Mouse (Mus musculus) kidney, embryonic 14.5 days (tissue): Measurements from ENCODE around the gene Bfsp1. TPM values are rescaled to one million over a fixed set of nuclear protein-coding genes. Genes with fewer than 3 reads are reported as not detected.

Experiments used
- ATAC-seq: fragments of 200-750 bp; cut with Nextera tagmentation; 2 replicates; pipeline ENCODE4 v1.8.0; 2017; ENCODE audit warnings: moderate number of reproducible peaks, mild to moderate bottlenecking, moderate TSS enrichment, moderate library complexity; ENCODE audit not compliant: low FRiP score, low TSS enrichment
- H3K27ac ChIP-seq: fragments of 300-500 bp; sonication (generic); 2 replicates; pipeline ENCODE4 v1.5.1; 2014; ENCODE audit warnings: low read depth, mild to moderate bottlenecking, low read length, moderate library complexity, mixed read lengths
- H3K27me3 ChIP-seq: fragments of 300-500 bp; sonication (generic); 2 replicates; pipeline ENCODE4 v1.6.1; 2014; ENCODE audit warnings: mild to moderate bottlenecking, low read length; ENCODE audit not compliant: control insufficient read depth, insufficient read depth
- H3K36me3 ChIP-seq: fragments of 300-500 bp; sonication (generic); 2 replicates; pipeline ENCODE4 v1.6.1; 2014; ENCODE audit warnings: low read length, mixed read lengths; ENCODE audit not compliant: control insufficient read depth, insufficient read depth
- H3K4me1 ChIP-seq: fragments of 300-500 bp; sonication (generic); 2 replicates; pipeline ENCODE4 v1.6.1; 2014; ENCODE audit warnings: low read length, mixed read lengths; ENCODE audit not compliant: control insufficient read depth, insufficient read depth
- H3K4me2 ChIP-seq: fragments of 300-500 bp; sonication (generic); replicated peaks from 2 replicates; pipeline ENCODE4 v1.6.1; 2014; ENCODE audit warnings: low read depth, mild to moderate bottlenecking, low read length
- H3K4me3 ChIP-seq: fragments of 300-500 bp; sonication (generic); 2 replicates; pipeline ENCODE4 v1.5.1; 2014; ENCODE audit warnings: mild to moderate bottlenecking, low read length
- H3K9ac ChIP-seq: fragments of 300-500 bp; sonication (generic); 2 replicates; pipeline ENCODE4 v1.6.1; 2014; ENCODE audit warnings: low read depth, mild to moderate bottlenecking, low read length, moderate library complexity
- H3K9me3 ChIP-seq: fragments of 300-500 bp; sonication (generic); 2 replicates; pipeline ENCODE4 v1.6.1; 2016; ENCODE audit warnings: low read length; ENCODE audit not compliant: control insufficient read depth
- WGBS: fragments of 180-500 bp; shearing (Covaris S2); extraction: QIAGEN DNeasy Blood & Tissue Kit; methylation state at CpG from one replicate; pipeline ENCODE4 v1.1.7; 2014; 5-methylcytosine and 5-hydroxymethylcytosine counted together
- polyA plus RNA-seq: library from polyadenylated mRNA; unstranded; fragments of >200 nt; fragmentation: Nextera tagmentation; extraction: Ambion mirVana; gene quantifications from 2 replicates; pipeline ENCODE4 v1.2.1, GENCODE M21; 2014

Bfsp1 gene
- polyA plus RNA-seq, 1 experiment from 2014 or later = 1.7 TPM

DNA sequence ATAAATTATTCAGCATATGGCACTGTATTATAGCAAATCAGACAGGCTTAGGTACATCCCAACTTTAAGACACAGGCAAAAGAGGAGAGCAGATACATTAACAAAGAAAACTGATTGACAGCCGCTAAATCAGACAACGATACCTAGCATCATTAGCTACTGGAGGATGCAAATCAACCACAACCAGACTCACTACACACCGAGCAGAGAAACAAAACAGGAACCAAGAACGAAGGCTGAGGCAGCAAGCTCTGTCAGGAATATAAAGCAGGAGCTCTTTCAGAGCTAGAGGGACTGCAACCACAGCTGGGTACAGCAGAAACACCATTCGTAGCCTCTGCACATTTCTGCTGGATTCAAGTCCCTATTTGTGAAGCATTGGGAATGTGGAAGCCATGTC is 18.2 kb downstream of the Bfsp1 start:
- no peaks in the 10 kb centered on the region for H3K4me1 ChIP-seq
- H3K36me3 ChIP-seq = no peaks in the 10 kb centered on the region
- no peaks in the 10 kb centered on the region for H3K9me3 ChIP-seq
- no peak overlapping the region for H3K27ac ChIP-seq
- H3K27me3 ChIP-seq = no peaks in the 10 kb centered on the region
- ATAC-seq = no peak
- no peak overlapping the region for H3K4me2 ChIP-seq
- 81% methylated on average over 5 of the region's 5 CpGs for WGBS
- no peak overlapping the region for H3K9ac ChIP-seq
- no peak overlapping the region for H3K4me3 ChIP-seq

DNA sequence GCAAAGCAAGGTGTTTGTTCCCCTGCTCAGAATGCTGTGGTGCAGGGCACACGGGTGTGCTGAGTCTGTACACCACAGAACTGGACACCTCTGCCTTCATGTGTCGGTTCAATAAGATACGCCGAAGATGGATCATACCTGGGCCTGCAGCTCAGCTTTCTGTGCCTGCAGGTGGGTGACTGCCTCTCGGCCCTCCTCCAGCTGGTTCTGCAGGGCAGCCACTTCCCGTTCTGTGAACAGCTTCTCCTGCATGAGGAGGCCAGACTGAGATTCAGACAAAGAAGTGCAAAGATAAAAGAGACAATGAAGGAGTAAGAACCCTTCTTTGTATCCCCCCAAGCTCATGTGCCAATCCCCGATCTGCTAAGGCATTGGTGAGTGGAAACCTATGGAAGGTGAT is 21.4 kb downstream of the Bfsp1 start:
- no peaks in the 10 kb centered on the region for H3K36me3 ChIP-seq
- no peak for ATAC-seq
- H3K27ac ChIP-seq = no peak overlapping the region
- H3K4me2 ChIP-seq = no peak overlapping the region
- 83% methylated on average over 7 of the region's 7 CpGs for WGBS
- no peaks in the 10 kb centered on the region for H3K4me1 ChIP-seq
- H3K4me3 ChIP-seq = no peak overlapping the region
- no peaks in the 10 kb centered on the region for H3K27me3 ChIP-seq
- H3K9me3 ChIP-seq = no peaks in the 10 kb centered on the region
- no peak overlapping the region for H3K9ac ChIP-seq

GRCm38 (mm10) chr2:143840895-143841294 is 22.1 kb downstream of the Bfsp1 start:
- no peak for ATAC-seq
- WGBS = 64% methylated on average over 6 of the region's 6 CpGs
- no peak overlapping the region; the same call in 1 of the 2 replicates for H3K27ac ChIP-seq
- no peak overlapping the region for H3K4me3 ChIP-seq
- no peaks in the 10 kb centered on the region for H3K27me3 ChIP-seq
- H3K9me3 ChIP-seq = no peaks in the 10 kb centered on the region
- H3K36me3 ChIP-seq = no peaks in the 10 kb centered on the region
- H3K4me2 ChIP-seq = no peak overlapping the region
- no peak overlapping the region for H3K9ac ChIP-seq
- H3K4me1 ChIP-seq = no peaks in the 10 kb centered on the region

DNA sequence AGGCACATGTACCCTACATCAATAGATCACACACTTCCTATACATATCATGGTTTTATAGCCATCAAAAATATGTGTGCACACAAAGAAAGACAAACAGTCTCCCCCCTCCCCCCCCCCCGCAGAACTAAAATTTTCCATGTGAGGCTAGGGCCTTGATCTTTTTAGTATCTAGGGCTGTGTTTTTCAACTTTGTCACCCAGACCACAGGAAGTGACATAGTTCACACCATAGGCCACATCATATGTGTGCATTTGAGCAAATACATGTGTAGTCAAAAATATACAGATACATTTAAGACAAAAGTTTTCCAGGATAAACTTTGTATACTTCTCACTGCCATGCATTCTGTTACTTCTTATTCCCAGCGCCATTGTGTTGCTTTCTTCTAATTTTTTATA is 23.5 kb downstream of the Bfsp1 start:
- no peak for ATAC-seq
- H3K4me1 ChIP-seq = no peaks in the 10 kb centered on the region
- no peak overlapping the region for H3K9ac ChIP-seq
- H3K36me3 ChIP-seq = no peaks in the 10 kb centered on the region
- no peak overlapping the region for H3K27ac ChIP-seq
- WGBS = 83% methylated on average over 2 of the region's 2 CpGs
- no peak overlapping the region for H3K4me3 ChIP-seq
- H3K4me2 ChIP-seq = no peak overlapping the region
- H3K27me3 ChIP-seq = no peaks in the 10 kb centered on the region
- no peaks in the 10 kb centered on the region for H3K9me3 ChIP-seq

DNA sequence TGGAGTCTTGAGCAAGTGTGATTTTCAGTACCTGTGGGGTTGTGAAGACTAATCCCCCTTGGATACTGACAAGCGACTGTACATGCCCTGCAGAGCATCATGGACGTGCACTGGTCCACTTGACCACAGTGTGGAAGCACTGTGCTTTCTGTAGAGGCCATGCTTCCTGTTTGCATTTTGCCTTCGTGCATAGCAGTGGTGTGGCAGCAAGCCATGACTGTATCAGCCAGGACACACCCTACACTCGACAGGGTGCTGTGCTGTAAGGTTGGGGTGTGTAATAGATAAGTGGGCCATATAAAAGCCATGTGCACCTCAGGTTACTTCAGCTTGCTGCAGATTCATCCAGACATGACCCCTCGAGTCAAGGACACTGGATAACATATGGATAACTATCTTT is 24.3 kb downstream of the Bfsp1 start:
- no peak overlapping the region for H3K4me3 ChIP-seq
- no peak overlapping the region for H3K4me2 ChIP-seq
- ATAC-seq = no peak
- no peaks in the 10 kb centered on the region for H3K27me3 ChIP-seq
- 0 out of 2 replicates have a peak, but pooled peaks cover 3% of the 10 kb centered on the region for H3K4me1 ChIP-seq
- no peaks in the 10 kb centered on the region for H3K36me3 ChIP-seq
- no peaks in the 10 kb centered on the region for H3K9me3 ChIP-seq
- WGBS = 61% methylated on average over 5 of the region's 5 CpGs
- no peak overlapping the region for H3K9ac ChIP-seq
- no peak overlapping the region for H3K27ac ChIP-seq

DNA sequence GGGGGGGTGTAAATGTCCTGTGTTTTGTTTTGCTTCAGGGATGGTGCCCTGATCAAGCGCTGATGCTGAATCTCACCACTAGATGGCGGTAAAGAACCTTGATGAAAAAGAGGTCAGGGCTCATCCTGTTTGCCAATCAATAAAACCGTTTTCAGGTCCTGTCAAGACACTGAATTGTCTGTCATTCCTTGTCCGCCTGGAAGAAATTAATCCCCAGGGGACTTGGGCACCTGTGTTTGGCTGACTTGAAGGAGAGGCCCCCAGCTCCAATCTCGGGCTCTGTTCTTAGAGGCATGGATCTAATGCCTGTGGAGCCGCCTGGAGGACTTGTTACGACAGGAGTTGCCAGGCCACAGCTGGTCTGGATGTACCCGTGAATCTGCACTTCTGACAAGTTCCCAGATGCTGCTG is 25.7 kb downstream of the Bfsp1 start:
- H3K27ac ChIP-seq = no peak overlapping the region
- H3K4me3 ChIP-seq = no peak overlapping the region
- H3K9ac ChIP-seq = no peak overlapping the region
- under 1% methylated on average over 8 of the region's 8 CpGs for WGBS
- no peaks in the 10 kb centered on the region for H3K36me3 ChIP-seq
- peak; percentile 55; the same call in 1 of the 2 replicates for ATAC-seq
- H3K9me3 ChIP-seq = no peaks in the 10 kb centered on the region
- H3K4me1 ChIP-seq = 0 out of 2 replicates have a peak, but pooled peaks cover 3% of the 10 kb centered on the region
- H3K4me2 ChIP-seq = peak overlapping the region; percentile 41
- no peaks in the 10 kb centered on the region for H3K27me3 ChIP-seq

GRCm38 (mm10) chr2:143835820-143836219 is 27.2 kb downstream of the Bfsp1 start:
- 0 out of 2 replicates have a peak, but pooled peaks cover 3% of the 10 kb centered on the region for H3K4me1 ChIP-seq
- ATAC-seq = no peak
- no peaks in the 10 kb centered on the region for H3K27me3 ChIP-seq
- no peak overlapping the region for H3K4me3 ChIP-seq
- H3K9me3 ChIP-seq = no peaks in the 10 kb centered on the region
- no peak overlapping the region for H3K27ac ChIP-seq
- H3K36me3 ChIP-seq = no peaks in the 10 kb centered on the region
- 83% methylated on average over 7 of the region's 7 CpGs for WGBS
- H3K9ac ChIP-seq = no peak overlapping the region
- no peak overlapping the region for H3K4me2 ChIP-seq

DNA sequence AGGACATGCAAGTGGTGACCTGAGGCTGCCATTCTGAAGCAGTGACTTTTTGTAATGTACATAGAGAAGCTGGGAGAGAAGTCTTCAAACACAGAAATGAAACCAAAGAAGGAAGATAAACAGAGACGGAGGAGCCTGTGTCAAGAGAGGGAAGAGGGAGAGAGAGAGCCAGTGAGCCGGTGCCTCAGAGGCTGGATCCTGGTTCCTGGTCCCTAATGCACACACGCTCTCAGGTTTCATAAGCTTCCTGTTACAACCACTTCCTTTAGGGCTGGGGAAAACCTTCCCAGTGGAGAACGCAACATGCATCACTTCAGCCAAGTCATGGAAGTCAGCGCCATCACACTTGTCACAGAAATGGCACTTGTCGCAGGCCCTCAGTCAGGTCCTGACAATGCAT is 28.9 kb downstream of the Bfsp1 start:
- H3K4me2 ChIP-seq = no peak overlapping the region
- no peak overlapping the region for H3K9ac ChIP-seq
- 21% methylated on average over 6 of the region's 6 CpGs for WGBS
- no peaks in the 10 kb centered on the region for H3K27me3 ChIP-seq
- H3K4me1 ChIP-seq = 0 out of 2 replicates have a peak, but pooled peaks cover 3% of the 10 kb centered on the region
- ATAC-seq = peak; percentile 75
- no peaks in the 10 kb centered on the region for H3K36me3 ChIP-seq
- no peak overlapping the region for H3K4me3 ChIP-seq
- H3K9me3 ChIP-seq = no peaks in the 10 kb centered on the region
- no peak overlapping the region for H3K27ac ChIP-seq

DNA sequence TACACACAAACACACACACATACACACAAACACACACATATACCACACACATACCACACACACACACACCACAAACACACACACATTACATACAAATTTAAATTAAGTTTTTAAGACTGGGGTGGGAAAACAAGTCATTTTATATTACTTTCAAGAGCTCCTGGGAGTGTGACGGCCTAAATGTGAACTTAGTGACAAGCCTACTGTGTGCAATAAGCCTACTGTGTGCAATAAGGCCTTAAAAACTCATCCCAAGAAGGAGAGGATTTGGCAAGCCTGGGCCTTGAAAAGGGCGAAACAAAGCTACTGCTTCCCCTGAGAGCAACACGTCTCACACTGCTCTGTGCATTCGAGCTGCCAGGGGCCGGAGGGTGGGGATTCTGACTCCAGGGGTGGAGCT is 30.3 kb downstream of the Bfsp1 start:
- no peak overlapping the region for H3K9ac ChIP-seq
- ATAC-seq = no peak
- 75% methylated on average over 5 of the region's 5 CpGs for WGBS

More for the DNA sequence above, 30.3 kb downstream of the Bfsp1 start:
- Histone ChIP-seq H3K4me1 (0 out of 2 replicates have a peak, but pooled peaks cover 3% of the 10 kb centered on the region), H3K27ac (no peak overlapping the region), H3K36me3 (no peaks in the 10 kb centered on the region), H3K4me3 (no peak overlapping the region), H3K9me3 (no peaks in the 10 kb centered on the region), H3K4me2 (no peak overlapping the region), H3K27me3 (no peaks in the 10 kb centered on the region)
